In the genomic region with DNA sequence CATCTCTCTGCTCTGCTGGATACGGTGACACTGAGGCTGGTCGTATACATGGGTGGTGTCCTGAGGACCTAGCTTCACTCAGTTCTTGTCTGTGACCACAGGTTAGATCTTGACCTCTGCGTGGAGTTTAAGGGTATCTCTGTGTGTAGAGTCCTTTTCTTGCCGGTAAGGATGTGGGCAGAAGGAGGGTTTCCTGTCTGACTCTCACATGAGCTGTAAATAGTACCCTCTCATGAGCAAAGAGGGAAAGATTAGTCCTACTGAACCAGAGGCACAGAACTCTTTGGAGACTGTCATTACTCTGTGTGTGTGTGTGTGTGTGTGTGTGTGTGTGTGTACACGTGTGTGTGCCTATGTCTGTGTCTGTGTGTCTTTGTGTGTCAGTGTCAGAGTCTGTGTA, we compare ENCODE assay signal across 17 mouse cellular contexts.
"Had no signal": no experiment of that assay in that cellular context is flagged by ENCODE, and none has a peak within 500 bp of the region (broad histone marks: within the 10 kb centered on the region; RNA-seq: fewer than 3 reads in every experiment).

No protein-coding gene starts in this region.

- H3K27me3 ChIP-seq: limb, embryonic 13.5 days; liver, embryonic 15.5 days; midbrain, embryonic 13.5 days; neural tube, embryonic 12.5 days had no signal

- ATAC-seq: midbrain, embryonic 13.5 days had no signal

- H3K4me2 ChIP-seq: limb, embryonic 13.5 days; liver, embryonic 11.5 days; liver, embryonic 15.5 days; midbrain, embryonic 13.5 days; neural tube, embryonic 12.5 days had no signal

- H3K4me1 ChIP-seq: limb, embryonic 13.5 days; liver, embryonic 15.5 days; midbrain, embryonic 13.5 days; neural tube, embryonic 12.5 days had no signal

- H3K4me3 ChIP-seq: limb, embryonic 13.5 days; liver, embryonic 15.5 days; midbrain, embryonic 13.5 days; myocyte; neural tube, embryonic 12.5 days had no signal

- H3K9ac ChIP-seq: limb, embryonic 13.5 days; liver, embryonic 15.5 days; midbrain, embryonic 13.5 days; neural tube, embryonic 12.5 days had no signal

- DNase-seq: kidney, adult 11 months; kidney, adult 9 months; kidney, postnatal 36 days; layer of hippocampus, adult 9-11 months; layer of hippocampus, postnatal 36 days; lung, adult 2 months; lung, postnatal 10 days; lung, postnatal 4 days; spleen, adult 18-20 months; thymus, postnatal 36 days had no signal

- H3K9me3 ChIP-seq: liver, embryonic 15.5 days; neural tube, embryonic 12.5 days had no signal

- H3K27ac ChIP-seq: kidney, postnatal 0 days; limb, embryonic 13.5 days; liver, embryonic 15.5 days; midbrain, embryonic 13.5 days; neural tube, embryonic 12.5 days had no signal

- H3K36me3 ChIP-seq: limb, embryonic 13.5 days; liver, embryonic 15.5 days; midbrain, embryonic 13.5 days; neural tube, embryonic 12.5 days had no signal
